Mouse (Mus musculus) MEL (cell line): ENCODE results near the gene 9530077C05Rik. TPM values are rescaled to one million over a fixed set of nuclear protein-coding genes. Genes with fewer than 3 reads are reported as not detected.

Experiments used
- DNase-seq: peaks from one replicate; pipeline ENCODE4 v3.0.0; 2011; ENCODE audit warnings: low read depth, low spot score
- H3K27ac ChIP-seq: 2 replicates; pipeline ENCODE4 v1.5.1; 2012; ENCODE audit warnings: low read depth, mild to moderate bottlenecking, control low read depth, low read length, moderate library complexity; ENCODE audit not compliant: control insufficient read depth
- H3K27me3 ChIP-seq, 2 experiments: fragments of 150-350 bp in 1 of 2; sonication (generic) in 1 of 2; 2 replicates each; pipeline ENCODE4 v1.6.1; 2012; ENCODE audit warnings: low read length in 2 of 2, mild to moderate bottlenecking in 2 of 2, improper control_type of control experiment in 1 of 2, moderate library complexity in 1 of 2; ENCODE audit not compliant: insufficient read depth in 2 of 2, control insufficient read depth in 1 of 2
- H3K36me3 ChIP-seq, 2 experiments: 2 replicates each; pipeline ENCODE4 v1.6.1; 2012 to 2014; ENCODE audit warnings: low read length in 2 of 2, improper control_type of control experiment in 1 of 2, inconsistent platforms in 1 of 2, mild to moderate bottlenecking in 1 of 2; ENCODE audit not compliant: insufficient read depth in 2 of 2, control insufficient read depth in 1 of 2
- H3K4me1 ChIP-seq, 2 experiments: fragments of 150-350 bp in 1 of 2; sonication (generic) in 1 of 2; 2 replicates each; pipeline ENCODE4 v1.6.1; 2012; ENCODE audit warnings: low read length in 2 of 2, improper control_type of control experiment in 1 of 2, mild to moderate bottlenecking in 1 of 2; ENCODE audit not compliant: insufficient read depth in 2 of 2, control insufficient read depth in 1 of 2
- H3K4me3 ChIP-seq, 2 experiments: fragments of 150-350 bp in 1 of 2; sonication (generic) in 1 of 2; 2 replicates each; pipeline ENCODE4 v1.5.1; 2012; ENCODE audit warnings: low read depth in 2 of 2, low read length in 2 of 2, mild to moderate bottlenecking in 2 of 2, moderate library complexity in 2 of 2, control low read depth in 1 of 2, improper control_type of control experiment in 1 of 2; ENCODE audit not compliant: control insufficient read depth in 1 of 2, insufficient read depth in 1 of 2
- H3K79me2 ChIP-seq: 2 replicates; pipeline ENCODE4 v1.6.1; 2012; ENCODE audit warnings: mild to moderate bottlenecking, low read length, moderate library complexity; ENCODE audit not compliant: control insufficient read depth, poor library complexity, insufficient read depth
- H3K9ac ChIP-seq: 2 replicates; pipeline ENCODE4 v1.6.1; 2012; ENCODE audit warnings: low read depth, mild to moderate bottlenecking, control low read depth, low read length, moderate library complexity; ENCODE audit not compliant: control insufficient read depth, poor library complexity, severe bottlenecking
- H3K9me3 ChIP-seq: fragments of 150-350 bp; sonication (generic); replicated peaks from 2 replicates; pipeline ENCODE4 v1.6.1; 2012; ENCODE audit warnings: mild to moderate bottlenecking, low read length, improper control_type of control experiment, moderate library complexity; ENCODE audit not compliant: insufficient read depth
- BHLHE40 ChIP-seq: IDR thresholded peaks from 2 replicates; pipeline ENCODE4 v1.6.1; 2012; ENCODE audit warnings: low read depth, mild to moderate bottlenecking, inconsistent platforms, low read length, improper control_type of control experiment, borderline replicate concordance
- CTCF ChIP-seq, 3 experiments: IDR thresholded peaks in 2 of 3; conservative IDR thresholded peaks in 1 of 3; 2 replicates each; pipeline ENCODE4 v1.5.1; 2011 to 2012; ENCODE audit warnings: low read length in 3 of 3, low read depth in 2 of 3, mild to moderate bottlenecking in 2 of 3, improper control_type of control experiment in 1 of 3, inconsistent platforms in 1 of 3, mixed read lengths in 1 of 3, moderate library complexity in 1 of 3; ENCODE audit not compliant: control insufficient read depth in 1 of 3, insufficient read depth in 1 of 3, poor library complexity in 1 of 3, severe bottlenecking in 1 of 3
- E2F4 ChIP-seq: IDR thresholded peaks from 2 replicates; pipeline ENCODE4 v1.6.1; 2011; ENCODE audit warnings: low read depth, low read length, improper control_type of control experiment, borderline replicate concordance
- MAFK ChIP-seq: IDR thresholded peaks from 2 replicates; pipeline ENCODE4 v1.6.1; 2011; ENCODE audit warnings: low read depth, mild to moderate bottlenecking, low read length, improper control_type of control experiment, borderline replicate concordance
- MAZ ChIP-seq: IDR thresholded peaks from 2 replicates; pipeline ENCODE4 v1.6.1; 2012; ENCODE audit warnings: low read depth, mild to moderate bottlenecking, inconsistent platforms, low read length, improper control_type of control experiment
- MEF2A ChIP-seq: IDR thresholded peaks from 2 replicates; pipeline ENCODE4 v1.6.1; 2014; ENCODE audit warnings: low read depth, mild to moderate bottlenecking, inconsistent platforms, low read length, improper control_type of control experiment; ENCODE audit not compliant: poor library complexity, insufficient replicate concordance, severe bottlenecking; ENCODE audit errors: extremely low read depth
- NRF1 ChIP-seq: IDR thresholded peaks from 2 replicates; pipeline ENCODE4 v1.6.1; 2014; ENCODE audit warnings: low read depth, mild to moderate bottlenecking, inconsistent platforms, low read length, improper control_type of control experiment, moderate library complexity; ENCODE audit not compliant: poor library complexity, insufficient read depth, severe bottlenecking
- POLR2A ChIP-seq, 2 experiments: IDR thresholded peaks; 2 replicates each; pipeline ENCODE4 v1.6.1; 2011 to 2012; ENCODE audit warnings: low read length in 2 of 2, mild to moderate bottlenecking in 2 of 2, control low read depth in 1 of 2, improper control_type of control experiment in 1 of 2, low read depth in 1 of 2, moderate library complexity in 1 of 2; ENCODE audit not compliant: control insufficient read depth in 1 of 2, insufficient read depth in 1 of 2, poor library complexity in 1 of 2
- POLR2AphosphoS5 ChIP-seq: IDR thresholded peaks from 2 replicates; pipeline ENCODE4 v1.6.1; 2012; ENCODE audit warnings: low read depth, borderline replicate concordance, mild to moderate bottlenecking, inconsistent platforms, low read length, moderate library complexity, mixed read lengths
- SMC3 ChIP-seq: IDR thresholded peaks from 2 replicates; pipeline ENCODE4 v1.6.1; 2011; ENCODE audit warnings: low read depth, low read length, improper control_type of control experiment
- TAL1 ChIP-seq: IDR thresholded peaks from 2 replicates; pipeline ENCODE4 v1.6.1; 2012; ENCODE audit warnings: mild to moderate bottlenecking, inconsistent platforms, low read length, moderate library complexity, mixed read lengths
- TBP ChIP-seq: IDR thresholded peaks from 2 replicates; pipeline ENCODE4 v1.8.0; 2011; ENCODE audit warnings: low read depth, low read length, improper control_type of control experiment
- UBTF ChIP-seq: IDR thresholded peaks from 2 replicates; pipeline ENCODE4 v1.6.1; 2012; ENCODE audit warnings: low read depth, mild to moderate bottlenecking, inconsistent platforms, low read length, improper control_type of control experiment, moderate library complexity, borderline replicate concordance; ENCODE audit not compliant: insufficient read depth
- ZKSCAN1 ChIP-seq: IDR thresholded peaks from 2 replicates; pipeline ENCODE4 v1.6.1; 2012; ENCODE audit warnings: low read depth, mild to moderate bottlenecking, inconsistent platforms, low read length, improper control_type of control experiment, moderate library complexity
- ZMIZ1 ChIP-seq: IDR thresholded peaks from 2 replicates; pipeline ENCODE4 v1.6.1; 2012; ENCODE audit warnings: low read depth, mild to moderate bottlenecking, inconsistent platforms, low read length, improper control_type of control experiment, moderate library complexity
- polyA plus RNA-seq, 2 experiments: library from polyadenylated mRNA; stranded (reverse) in 1 of 2; unstranded in 1 of 2; fragments of >175 nt in 1 of 2; fragments of >200 nt in 1 of 2; gene quantifications; 2 replicates each; pipeline versions ENCODE4 v1.2.1 to v1.2.4; 2012; ENCODE audit warnings: low replicate concordance in 2 of 2, low read depth in 1 of 2; ENCODE audit not compliant: insufficient read length in 2 of 2, insufficient read depth in 1 of 2, missing spikeins in 1 of 2
- total RNA-seq: library from RNA; depleted of rRNA; stranded (reverse); fragments of 300-350 nt; gene quantifications from 2 replicates; pipeline ENCODE4 v1.2.3, GENCODE M21; 2012

Gene 9530077C05Rik
- total and polyA plus RNA-seq, 3 experiments: 4.1 to 6.9 TPM; not detected in 1

GRCm38 (mm10) chr9:22468899-22469259 is 57.6 kb downstream of the 9530077C05Rik start:
- peaks cover 7 to 10% of the 10 kb centered on the region in 2 experiments; a peak in 3 of 4 replicates for H3K4me1 ChIP-seq
- H3K27ac ChIP-seq: peak overlapping the region; percentile 19; the same call in 1 of the 2 replicates
- DNase-seq: peak; percentile 92
- TF ChIP-seq ZMIZ1: no peak
- 0 out of 2 replicates have a peak, but pooled peaks have one; percentile 55 for TF ChIP-seq TBP
- TF ChIP-seq POLR2AphosphoS5: no peak
- no peak for TF ChIP-seq TAL1
- H3K36me3 ChIP-seq: peaks cover 6 to 17% of the 10 kb centered on the region in 2 experiments
- H3K9me3 ChIP-seq: no peaks in the 10 kb centered on the region
- H3K27me3 ChIP-seq: no peaks in the 10 kb centered on the region
- H3K4me3 ChIP-seq: peak overlapping the region; percentile 80 to 94
- peaks cover 25% of the 10 kb centered on the region for H3K79me2 ChIP-seq
- H3K9ac ChIP-seq: peak overlapping the region; percentile 56

DNA sequence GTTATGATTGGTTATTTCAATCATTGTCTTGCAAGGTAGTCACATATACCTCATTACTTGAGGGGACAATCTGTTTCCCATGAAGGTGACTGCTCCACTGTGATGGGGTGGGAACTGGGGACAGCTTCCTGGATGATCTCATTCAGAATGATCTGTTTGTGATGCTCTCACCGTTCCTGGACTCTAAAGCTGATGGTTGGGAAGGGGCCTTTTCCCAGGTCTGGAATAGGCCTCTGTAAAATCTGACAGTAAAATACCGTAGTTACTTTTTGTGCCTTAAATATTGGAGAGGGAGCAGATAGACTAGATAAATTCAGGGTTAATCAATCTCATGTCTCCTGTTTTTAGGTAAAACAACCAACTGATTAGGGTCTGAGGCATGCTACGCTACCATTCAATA is 58.3 kb downstream of the 9530077C05Rik start, which contains the start of gene Rp9:
Gene Rp9 (minus strand): TSS at position 101 of the 400 bp plus-strand sequence.
- peaks cover 23% of the 10 kb centered on the region for H3K79me2 ChIP-seq
- H3K4me3 ChIP-seq: peak within 1 kb of the TSS; percentile 80 to 94
- TF ChIP-seq POLR2A (IDR thresholded peaks at IDR 0.05; ENCODE audit: control insufficient read depth in 1 of 2, insufficient read depth in 1 of 2, low read depth in 1 of 2, low read length in 2 of 2, poor library complexity in 1 of 2) (no peak), MAZ (no peak), MAFK (no peak), SMC3 (no peak), NRF1 (no peak), ZKSCAN1 (no peak)
- TF ChIP-seq, all 39 proteins: peak for 0
- no peaks in the 10 kb centered on the region for H3K9me3 ChIP-seq
- peaks cover 7 to 10% of the 10 kb centered on the region in 2 experiments; a peak in 3 of 4 replicates for H3K4me1 ChIP-seq
- peak within 1 kb of the TSS; percentile 56 for H3K9ac ChIP-seq
- no peaks in the 10 kb centered on the region for H3K27me3 ChIP-seq
- peak within 1 kb of the TSS; percentile 46 for H3K27ac ChIP-seq
- no peak for DNase-seq
- peaks cover 6 to 13% of the 10 kb centered on the region in 2 experiments for H3K36me3 ChIP-seq

DNA sequence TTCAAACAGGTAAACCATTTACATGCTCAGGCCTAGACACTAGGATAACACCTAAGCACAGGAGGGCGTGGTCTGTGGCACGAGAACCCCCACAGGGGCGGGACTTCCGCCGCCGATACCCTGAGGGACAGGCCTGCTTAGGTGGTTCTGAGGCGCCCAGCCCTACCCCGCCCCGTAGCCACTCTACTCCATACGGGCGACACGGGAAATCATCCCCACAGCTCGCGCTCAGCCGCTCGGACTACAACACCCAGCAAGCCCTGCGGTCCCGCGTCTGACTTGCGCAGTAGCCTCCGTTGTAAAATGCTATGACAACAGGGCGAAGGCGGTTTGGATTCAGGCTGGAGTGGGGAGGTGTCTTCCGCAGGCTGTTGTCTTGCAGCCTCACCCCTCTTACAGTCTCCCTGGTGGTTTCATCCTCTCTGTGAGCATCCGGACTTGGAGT is 64.1 kb downstream of the 9530077C05Rik start, which contains the start of gene Bbs9:
Gene Bbs9 (plus strand): TSS at position 292 of the 445 bp plus-strand sequence.
- Histone ChIP-seq H3K4me3 (peak within 1 kb of the TSS; percentile 60 to 70), H3K79me2 (no peaks in the 10 kb centered on the region; the same call in 1 of the 2 replicates), H3K9me3 (no peaks in the 10 kb centered on the region), H3K36me3 (peaks cover 0 to 8% of the 10 kb centered on the region in 2 experiments; a peak in 2 of 4 replicates), H3K4me1 (peaks cover 5% of the 10 kb centered on the region in 2 experiments; a peak in 3 of 4 replicates), H3K9ac (peak within 1 kb of the TSS; percentile 62), H3K27ac (peak within 1 kb of the TSS; percentile 23), H3K27me3 (no peaks in the 10 kb centered on the region)
- TF ChIP-seq CTCF (IDR thresholded peaks at IDR 0.05 in 2 of 3, conservative IDR thresholded peaks at IDR 0.05 in 1 of 3; ENCODE audit: control insufficient read depth in 1 of 3, insufficient read depth in 1 of 3, low read depth in 2 of 3, low read length in 3 of 3, poor library complexity in 1 of 3, severe bottlenecking in 1 of 3): 0 out of 6 replicates have a peak, but pooled peaks of 1 of the 3 experiments have one; percentile 1
- no peak for TF ChIP-seq BHLHE40
- TF ChIP-seq E2F4: no peak
- no peak for TF ChIP-seq MEF2A
- peak; percentile 59 to 84; a peak in 3 of 4 replicates for TF ChIP-seq POLR2A (IDR thresholded peaks at IDR 0.05; ENCODE audit: control insufficient read depth in 1 of 2, insufficient read depth in 1 of 2, low read depth in 1 of 2, low read length in 2 of 2, poor library complexity in 1 of 2)
- 0 out of 2 replicates have a peak, but pooled peaks have one; percentile 62 for TF ChIP-seq UBTF
- peak; percentile 89 for TF ChIP-seq TBP
- peak; percentile 100 for DNase-seq
